Mouse (Mus musculus) erythroblast, embryonic 14.5 days (primary cell): ENCODE results near the gene Pde11a.

Experiments
- GATA1 ChIP-seq: IDR thresholded peaks from 2 replicates; pipeline ENCODE4 v1.6.1; 2012; ENCODE audit warnings: low read length, inconsistent platforms, mixed read lengths
- TAL1 ChIP-seq: IDR thresholded peaks from 3 replicates; pipeline ENCODE4 v1.6.1; 2012; ENCODE audit warnings: low read length, inconsistent platforms, mixed read lengths

DNA sequence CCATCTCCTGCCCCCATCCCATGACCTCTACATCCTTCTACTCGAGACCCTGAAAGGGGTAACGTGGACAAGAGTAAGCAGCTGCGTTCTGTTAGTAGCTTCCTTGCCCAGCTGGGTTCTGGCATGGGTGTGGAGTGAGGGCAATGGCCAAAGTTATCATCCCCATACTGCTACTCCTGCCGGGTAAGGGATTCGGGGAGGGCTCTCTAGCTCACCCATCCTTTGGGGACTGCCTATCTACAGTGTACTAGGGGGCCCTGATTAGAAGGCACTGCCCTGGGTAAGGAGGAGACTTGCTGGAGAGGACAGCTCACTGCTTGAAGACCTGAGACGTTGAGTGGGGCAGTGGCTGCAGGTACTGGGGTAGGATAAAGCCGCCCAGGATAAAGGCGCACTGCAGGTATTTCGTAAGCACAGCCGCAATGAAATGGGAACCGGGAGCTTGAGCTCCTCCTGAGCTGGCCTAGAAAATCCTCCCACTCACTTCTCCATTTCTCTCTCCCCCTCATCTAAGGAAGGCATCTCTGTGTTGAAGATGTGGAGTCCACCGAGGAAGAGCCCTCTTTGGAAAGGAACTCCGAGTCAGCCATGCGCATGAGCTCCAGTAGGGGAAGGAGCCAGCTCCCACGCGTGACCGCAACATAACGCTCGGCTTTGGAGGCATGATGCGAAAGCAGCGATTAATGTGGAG lies 15.2 kb downstream of the Pde11a start:
- no peak for TF ChIP-seq TAL1
- TF ChIP-seq GATA1, result no peak
